Mouse (Mus musculus) C2C12 (cell line): Measurements from ENCODE around the gene Frmd4b.

ENCODE experiments used
- CEBPB ChIP-seq: IDR thresholded peaks from one replicate; pipeline ENCODE4 v1.6.1; 2011; ENCODE audit warnings: low read depth, mild to moderate bottlenecking, control low read depth, moderate library complexity
- CTCF ChIP-seq: IDR thresholded peaks from one replicate; pipeline ENCODE4 v1.5.1; 2011; ENCODE audit not compliant: control insufficient read depth, insufficient read depth, insufficient read length
- MAX ChIP-seq: IDR thresholded peaks from one replicate; pipeline ENCODE4 v1.6.1; 2011; ENCODE audit warnings: mild to moderate bottlenecking, control low read depth
- MYOD1 ChIP-seq: IDR thresholded peaks from one replicate; pipeline ENCODE4 v1.6.1; 2011; ENCODE audit warnings: low read depth; ENCODE audit not compliant: control insufficient read depth, insufficient read length
- MYOG ChIP-seq: IDR thresholded peaks from one replicate; pipeline ENCODE4 v1.6.1; 2011; ENCODE audit not compliant: control insufficient read depth, insufficient read length; ENCODE audit errors: extremely low read depth
- USF1 ChIP-seq: IDR thresholded peaks from one replicate; pipeline ENCODE4 v1.6.1; 2011; ENCODE audit warnings: low read depth, mild to moderate bottlenecking, control low read depth, moderate library complexity

- TF ChIP-seq MYOG (no peak), CTCF (peak; percentile 68), MAX (no peak), USF1 (no peak), MYOD1 (no peak), CEBPB (no peak)
Measured at GRCm38 (mm10) chr6:97278014-97278787, 339.1 kb downstream of the Frmd4b start.
